ENCODE assay signal across 15 mouse cellular contexts in genomic region chr6:102724315-102724714, GRCm38 (mm10).
"Had no signal": no experiment of that assay in that cellular context is flagged by ENCODE, and none has a peak within 500 bp of the region (broad histone marks: within the 10 kb centered on the region; RNA-seq: fewer than 3 reads in every experiment).

No protein-coding gene starts in this region.

- H3K9ac ChIP-seq: neural tube, embryonic 12.5 days; neural tube, embryonic 13.5 days; neural tube, embryonic 15.5 days; stomach, embryonic 15.5 days had no signal

- H3K36me3 ChIP-seq: neural tube, embryonic 12.5 days; neural tube, embryonic 13.5 days; neural tube, embryonic 15.5 days; stomach, embryonic 15.5 days had no signal

- H3K27me3 ChIP-seq: neural tube, embryonic 12.5 days; neural tube, embryonic 13.5 days; neural tube, embryonic 15.5 days; stomach, embryonic 15.5 days had no signal

- H3K4me3 ChIP-seq: neural tube, embryonic 12.5 days; neural tube, embryonic 13.5 days; neural tube, embryonic 15.5 days; stomach, embryonic 15.5 days had no signal

- H3K4me2 ChIP-seq: neural tube, embryonic 12.5 days; neural tube, embryonic 13.5 days; neural tube, embryonic 15.5 days; stomach, embryonic 15.5 days had no signal

- DNase-seq: retina, postnatal 1 day; right cerebral cortex, adult 18-20 months; right cerebral cortex, postnatal 14 days; right cerebral cortex, postnatal 25 days; spleen, adult 18-20 months; thymus, adult 18-20 months; thymus, postnatal 14 days; thymus, postnatal 25 days; thymus, postnatal 36 days; thymus, postnatal 4 days had no signal

- H3K27ac ChIP-seq: neural tube, embryonic 12.5 days; neural tube, embryonic 13.5 days; neural tube, embryonic 15.5 days; stomach, embryonic 15.5 days; stomach, postnatal 0 days had no signal

- H3K4me1 ChIP-seq: neural tube, embryonic 12.5 days; neural tube, embryonic 13.5 days; neural tube, embryonic 15.5 days; stomach, embryonic 15.5 days had no signal

- H3K9me3 ChIP-seq: neural tube, embryonic 12.5 days; neural tube, embryonic 13.5 days; neural tube, embryonic 15.5 days; stomach, embryonic 15.5 days had no signal
